8 mouse cellular contexts compared by ENCODE assay signal in the genomic region with DNA sequence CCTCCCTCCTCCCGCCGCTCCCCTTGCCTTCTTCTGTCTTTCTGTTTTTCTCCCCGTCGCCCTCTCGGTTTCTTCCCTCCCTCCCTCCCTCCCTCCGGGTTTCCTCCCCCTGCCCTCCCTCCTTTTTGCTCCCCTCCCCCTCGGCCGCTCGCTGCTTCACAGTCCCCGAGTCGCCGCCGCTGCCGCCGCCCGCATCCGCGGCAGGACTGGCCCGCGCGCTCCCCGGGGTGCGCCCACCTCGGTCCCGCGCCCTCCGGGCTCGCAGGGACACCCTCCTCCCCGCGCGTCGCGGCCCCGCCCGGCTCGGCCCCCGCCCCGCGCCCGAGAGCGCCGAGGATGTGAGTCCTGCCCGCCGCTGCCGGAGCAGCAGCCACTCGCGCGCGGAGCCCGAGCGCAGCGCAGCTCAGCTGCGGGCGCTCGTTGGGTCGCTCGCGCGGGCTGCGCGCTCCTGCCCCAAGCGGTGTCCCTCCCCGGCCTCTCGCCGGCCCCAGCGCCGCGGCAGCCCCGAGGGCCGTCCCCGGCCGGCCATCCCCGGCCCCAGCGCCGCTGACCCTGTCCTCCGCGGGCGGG. TPM values are rescaled to one million over a fixed set of nuclear protein-coding genes. Genes with fewer than 3 reads are reported as not detected.
A peak's percentile ranks its signal among the peaks of the same experiment; 100 is the strongest.
DNase-seq lines count a peak whose midpoint lies in the region; ATAC-seq and TF ChIP-seq lines count a peak whose summit lies in the region.

No protein-coding gene starts in this region.

- no peaks in the 10 kb centered on the region for H3K9me3 ChIP-seq in forebrain, embryonic 13.5 days (replicated peaks)
- no peaks in the 10 kb centered on the region for H3K9me3 ChIP-seq in lung, embryonic 15.5 days

- CTCF ChIA-PET in Patski (lab: Charles Lee) = no interaction called here

- POLR2A ChIA-PET in Patski (lab: Charles Lee) = interaction anchor here (0.8 kb wide), 1 partner anchor 40 kb away, joined by 3 read pairs; no protein-coding TSS in a partner anchor

- peak; percentile 77 for TF ChIP-seq POLR2A in brain, embryonic 14.5 days (IDR thresholded peaks at IDR 0.05; ENCODE audit: borderline replicate concordance, extremely low read depth, insufficient read depth, insufficient read length, poor library complexity, severe bottlenecking)

- WGBS in forebrain, embryonic 13.5 days = 1% methylated on average over 54 of the region's 78 CpGs
- WGBS in lung, embryonic 15.5 days = under 1% methylated on average over 66 of the region's 78 CpGs

- intact Hi-C loops in heart, postnatal 36 days (cut with DNase I) = loop anchor here (5.0 kb wide), 1 partner anchor 53 kb away; no protein-coding TSS in a partner anchor

- TF ChIP-seq CTCF in Patski (IDR thresholded peaks at IDR 0.05) = no peak
- no peak for TF ChIP-seq CTCF in brain, embryonic 14.5 days (IDR thresholded peaks at IDR 0.05; ENCODE audit: borderline replicate concordance, extremely low read depth, insufficient read depth, insufficient read length)
- no peak for TF ChIP-seq CTCF in layer of hippocampus, adult 2 months (conservative IDR thresholded peaks at IDR 0.05)

- peak overlapping the region; percentile 91 for H3K9ac ChIP-seq in forebrain, embryonic 13.5 days
- H3K9ac ChIP-seq in lung, embryonic 15.5 days = peak overlapping the region; percentile 83

- H3K4me3 ChIP-seq in forebrain, embryonic 13.5 days = peak overlapping the region; percentile 68
- H3K4me3 ChIP-seq in layer of hippocampus, adult 2 months = peak overlapping the region; percentile 96
- peak overlapping the region; percentile 84 for H3K4me3 ChIP-seq in lung, embryonic 15.5 days

- H3K4me2 ChIP-seq in forebrain, embryonic 13.5 days = peak overlapping the region; percentile 83
- peak overlapping the region; percentile 94 for H3K4me2 ChIP-seq in lung, embryonic 15.5 days

- peak overlapping the region; percentile 85 for H3K27ac ChIP-seq in forebrain, embryonic 13.5 days
- H3K27ac ChIP-seq in layer of hippocampus, adult 2 months = peak overlapping the region; percentile 99
- peak overlapping the region; percentile 86 for H3K27ac ChIP-seq in lung, embryonic 15.5 days

- ATAC-seq in Patski = peak; percentile 36
- peak; percentile 66 for ATAC-seq in forebrain, embryonic 13.5 days
- ATAC-seq in lung, embryonic 15.5 days (ENCODE audit: borderline replicate concordance, extremely low read depth, low FRiP score, low TSS enrichment) = peak; percentile 39; the same call in 1 of the 2 replicates

- no peaks in the 10 kb centered on the region for H3K27me3 ChIP-seq in Patski
- peaks cover 73% of the 10 kb centered on the region for H3K27me3 ChIP-seq in forebrain, embryonic 13.5 days
- peaks cover 18% of the 10 kb centered on the region; the same call in 1 of the 2 replicates for H3K27me3 ChIP-seq in lung, embryonic 15.5 days

- no peak for DNase-seq in Patski (ENCODE audit: low read depth, low spot score)
- peak; percentile 89 for DNase-seq in brain, embryonic 14.5 days (ENCODE audit: low read depth)
- DNase-seq in heart, postnatal 36 days = peak; percentile 57 to 75
- DNase-seq in layer of hippocampus, adult 2 months (ENCODE audit: low spot score in 2 of 2) = peak; percentile 67 to 68
- DNase-seq in right cerebral cortex, adult 2 months (ENCODE audit: low spot score in 2 of 2) = peak; percentile 72 to 78
- DNase-seq in spleen, postnatal 14 days (ENCODE audit: low spot score in 2 of 2) = no peak

- in situ Hi-C loops in Patski (cut with MboI; ENCODE audit: low pct_unique_long_range_greater_than_20kb) = no loop called here

- no peaks in the 10 kb centered on the region for H3K36me3 ChIP-seq in forebrain, embryonic 13.5 days (ENCODE audit: poor library complexity, severe bottlenecking)
- H3K36me3 ChIP-seq in lung, embryonic 15.5 days = no peaks in the 10 kb centered on the region

- peaks cover 39% of the 10 kb centered on the region for H3K4me1 ChIP-seq in forebrain, embryonic 13.5 days
- H3K4me1 ChIP-seq in lung, embryonic 15.5 days = peaks cover 40% of the 10 kb centered on the region

RNA-seq across cellular contexts. Expression of a gene that starts 0.5 kb away (rescaled TPM):
- 21.9 TPM for polyA plus RNA-seq in Patski (2021)
- 28.3 and 37.4 TPM in 2 replicates for polyA plus RNA-seq in brain, embryonic 14.5 days (2012; rRNA removed)
- polyA plus RNA-seq in forebrain, embryonic 13.5 days (2015; fragmentation: Nextera tagmentation; extraction: Ambion mirVana) = 6.6 and 6.9 TPM in 2 replicates
- 10 to 100 TPM in 1 of 2 experiments, 1 to 10 TPM in 1; 9.9 to 11.0 TPM for total RNA-seq in heart, postnatal 36 days (2021)
- 100 to 1,000 TPM; 378 to 385 TPM for total RNA-seq in layer of hippocampus, adult 2 months (2021)
- 2.8 and 2.9 TPM in 2 replicates for polyA plus RNA-seq in lung, embryonic 15.5 days (2015; fragmentation: Nextera tagmentation; extraction: Ambion mirVana)

RNA-seq across cellular contexts. Expression of a gene that starts 20.2 kb away (rescaled TPM):
- 24.3 TPM for polyA plus RNA-seq in Patski (2021)
- 14.5 and 19.6 TPM in 2 replicates for polyA plus RNA-seq in brain, embryonic 14.5 days (2012; rRNA removed)
- 18.6 and 19.2 TPM in 2 replicates for polyA plus RNA-seq in forebrain, embryonic 13.5 days (2015; fragmentation: Nextera tagmentation; extraction: Ambion mirVana)
- 10 to 100 TPM; 75.2 to 79.0 TPM for total RNA-seq in heart, postnatal 36 days (2021)
- total RNA-seq in layer of hippocampus, adult 2 months (2021) = 10 to 100 TPM; 54.4 to 57.9 TPM
- 17.6 and 18.3 TPM in 2 replicates for polyA plus RNA-seq in lung, embryonic 15.5 days (2015; fragmentation: Nextera tagmentation; extraction: Ambion mirVana)

RNA-seq across cellular contexts. Expression of a gene that starts 58.3 kb away (rescaled TPM):
- not detected for polyA plus RNA-seq in Patski (2021)
- polyA plus RNA-seq in brain, embryonic 14.5 days (2012; rRNA removed) = 2.9 and 4.3 TPM in 2 replicates
- 0.84 and 0.96 TPM in 2 replicates for polyA plus RNA-seq in forebrain, embryonic 13.5 days (2015; fragmentation: Nextera tagmentation; extraction: Ambion mirVana)
- total RNA-seq in heart, postnatal 36 days (2021) = not detected
- total RNA-seq in layer of hippocampus, adult 2 months (2021) = 10 to 100 TPM; 26.5 to 33.1 TPM
- polyA plus RNA-seq in lung, embryonic 15.5 days (2015; fragmentation: Nextera tagmentation; extraction: Ambion mirVana) = not detected in 2 replicates

Comparison
In these comparisons a context has a peak if more than half of its experiments do, and no peak if none do; other contexts are left out.
1. DNase-seq: peak in brain, embryonic 14.5 days (single experiment), heart, postnatal 36 days (2 of 2), layer of hippocampus, adult 2 months (2 of 2) and right cerebral cortex, adult 2 months (2 of 2); none in Patski (single experiment) and spleen, postnatal 14 days (0 of 2).
2. Peak in every context shown above with its lines, with median percentiles within 50 percentile points of each other: ATAC-seq, H3K27ac ChIP-seq and H3K4me3 ChIP-seq.